Mouse (Mus musculus) CH12.LX (cell line): Measurements from ENCODE around the gene Trdmt1. TPM values are rescaled to one million over a fixed set of nuclear protein-coding genes. Genes with fewer than 3 reads are reported as not detected.

Experiments
- DNase-seq: peaks from one replicate; pipeline ENCODE4 v3.0.0-alpha.2; 2013; ENCODE audit errors: extremely low read depth
- H3K27ac ChIP-seq: 2 replicates; pipeline ENCODE4 v1.5.1; 2012; ENCODE audit warnings: low read depth, mild to moderate bottlenecking, control low read depth, moderate library complexity; ENCODE audit not compliant: insufficient read depth
- H3K27me3 ChIP-seq: replicated peaks from 2 replicates; pipeline ENCODE3; 2012; ENCODE audit warnings: inconsistent platforms
- H3K36me3 ChIP-seq, 2 experiments: replicated peaks in 1 of 2; 2 replicates each; pipeline versions ENCODE3 to v1.6.1; 2012; ENCODE audit warnings: inconsistent platforms in 1 of 2, low read length in 1 of 2, mild to moderate bottlenecking in 1 of 2, mixed read lengths in 1 of 2, moderate library complexity in 1 of 2; ENCODE audit not compliant: control insufficient read depth in 1 of 2, insufficient read depth in 1 of 2
- H3K4me1 ChIP-seq, 2 experiments: 2 replicates each; pipeline ENCODE4 v1.6.1; 2012; ENCODE audit warnings: inconsistent platforms in 1 of 2, moderate library complexity in 1 of 2; ENCODE audit not compliant: insufficient read depth in 2 of 2, control insufficient read depth in 1 of 2
- H3K4me2 ChIP-seq: 2 replicates; pipeline ENCODE4 v1.6.1; 2012; ENCODE audit warnings: low read depth, mild to moderate bottlenecking, control low read depth; ENCODE audit not compliant: poor library complexity, insufficient read depth, severe bottlenecking
- H3K4me3 ChIP-seq, 3 experiments: fragments of 150-350 bp in 1 of 3; sonication (generic) in 1 of 3; replicated peaks in 1 of 3; 2 replicates each; pipeline versions ENCODE3 to v1.5.1; 2011 to 2012; ENCODE audit warnings: low read depth in 2 of 3, low read length in 2 of 3, mild to moderate bottlenecking in 2 of 3, moderate library complexity in 2 of 3, control low read depth in 1 of 3, improper control_type of control experiment in 1 of 3, inconsistent platforms in 1 of 3, mixed read lengths in 1 of 3; ENCODE audit not compliant: poor library complexity in 1 of 3
- H3K79me2 ChIP-seq: replicated peaks from 2 replicates; pipeline ENCODE4 v1.6.1; 2012; ENCODE audit warnings: mild to moderate bottlenecking, moderate library complexity; ENCODE audit not compliant: control insufficient read depth, poor library complexity, insufficient read depth, severe bottlenecking; ENCODE audit errors: extremely low read depth
- H3K9ac ChIP-seq: 2 replicates; pipeline ENCODE4 v1.6.1; 2012; ENCODE audit warnings: low read depth, mild to moderate bottlenecking, control low read depth, moderate library complexity; ENCODE audit not compliant: insufficient read depth
- H3K9me3 ChIP-seq: replicated peaks from 2 replicates; pipeline ENCODE3; 2012; ENCODE audit warnings: low read length, inconsistent platforms, mixed read lengths
- BHLHE40 ChIP-seq: IDR thresholded peaks from 2 replicates; pipeline ENCODE4 v1.6.1; 2011; ENCODE audit warnings: mild to moderate bottlenecking, low read depth, low read length, improper control_type of control experiment
- EP300 ChIP-seq: IDR thresholded peaks from 2 replicates; pipeline ENCODE4 v1.6.1; 2011; ENCODE audit warnings: low read length, improper control_type of control experiment
- ETS1 ChIP-seq: conservative IDR thresholded peaks from 2 replicates; pipeline ENCODE4 v1.6.1; 2012; ENCODE audit warnings: low read depth, mild to moderate bottlenecking, inconsistent platforms, low read length, improper control_type of control experiment, moderate library complexity
- GABPA ChIP-seq: IDR thresholded peaks from 2 replicates; pipeline ENCODE4 v1.6.1; 2012; ENCODE audit warnings: low read depth, low read length, improper control_type of control experiment, inconsistent platforms; ENCODE audit not compliant: insufficient replicate concordance
- IRF4 ChIP-seq: IDR thresholded peaks from 2 replicates; pipeline ENCODE4 v1.6.1; 2014; ENCODE audit warnings: low read depth, mild to moderate bottlenecking, inconsistent platforms, low read length, improper control_type of control experiment
- JUN ChIP-seq: IDR thresholded peaks from 2 replicates; pipeline ENCODE4 v1.6.1; 2011; ENCODE audit warnings: low read depth, mild to moderate bottlenecking, low read length, improper control_type of control experiment, moderate library complexity; ENCODE audit not compliant: insufficient read depth
- KAT2A ChIP-seq: IDR thresholded peaks from 2 replicates; pipeline ENCODE4 v1.6.1; 2012; ENCODE audit warnings: low read length, improper control_type of control experiment, inconsistent platforms; ENCODE audit not compliant: insufficient replicate concordance
- NRF1 ChIP-seq: IDR thresholded peaks from 2 replicates; pipeline ENCODE4 v1.6.1; 2014; ENCODE audit warnings: low read depth, mild to moderate bottlenecking, inconsistent platforms, low read length, improper control_type of control experiment, moderate library complexity
- PAX5 ChIP-seq: IDR thresholded peaks from 2 replicates; pipeline ENCODE4 v1.6.1; 2012; ENCODE audit warnings: low read length, inconsistent platforms, mixed read lengths
- POLR2A ChIP-seq: IDR thresholded peaks from 2 replicates; pipeline ENCODE4 v1.6.1; 2011; ENCODE audit warnings: low read depth, mild to moderate bottlenecking, improper control_type of control experiment, low read length
- POLR2AphosphoS2 ChIP-seq: IDR thresholded peaks from 2 replicates; pipeline ENCODE4 v1.6.1; 2011; ENCODE audit warnings: low read depth, low read length, improper control_type of control experiment
- RAD21 ChIP-seq: IDR thresholded peaks from 2 replicates; pipeline ENCODE4 v1.6.1; 2011; ENCODE audit warnings: low read depth, mild to moderate bottlenecking, low read length, improper control_type of control experiment, moderate library complexity
- SMC3 ChIP-seq: IDR thresholded peaks from 2 replicates; pipeline ENCODE4 v1.6.1; 2011; ENCODE audit warnings: low read depth, low read length, improper control_type of control experiment
- TCF12 ChIP-seq: IDR thresholded peaks from 2 replicates; pipeline ENCODE4 v1.6.1; 2014; ENCODE audit warnings: low read depth, mild to moderate bottlenecking, inconsistent platforms, low read length, improper control_type of control experiment
- dilution Hi-C: fragments of 300-500 bp; cut with MboI; formaldehyde crosslinking; loops from 2 replicates; pipeline ENCODE4 v1.14.3; 2020; ENCODE audit warnings: low sequenced_read_pairs; ENCODE audit not compliant: extremely low pct_unique_long_range_greater_than_20kb, extremely low pct_ligation_motif_present
- in situ Hi-C: fragments of 300-500 bp; cut with MboI; formaldehyde crosslinking; loops from 3 replicates; pipeline ENCODE4 v1.14.3; 2019; ENCODE audit warnings: low sequenced_read_pairs, low pct_ligation_motif_present, low pct_unique_long_range_greater_than_20kb, mixed read lengths
- polyA plus RNA-seq: library from polyadenylated mRNA; unstranded; fragments of >175 nt; gene quantifications from 2 replicates; pipeline ENCODE4 v1.2.1, GENCODE M21; 2012; ENCODE audit warnings: low read depth; ENCODE audit not compliant: insufficient read length
- total RNA-seq, 2 experiments: library from RNA; depleted of rRNA; stranded (reverse); fragments of 300-350 nt in 1 of 2; fragments of >200 nt in 1 of 2; gene quantifications; 2 replicates each; pipeline ENCODE4 v1.2.3; 2012 to 2014

The Trdmt1 gene
- total and polyA plus RNA-seq, 3 experiments, result 8.8 to 29.8 (median 11.2) TPM

GRCm38 (mm10) chr2:13572101-13572553 lies 27.7 kb upstream of the Trdmt1 start:
- Histone ChIP-seq H3K9ac (0 out of 2 replicates have a peak overlapping the region, but pooled peaks have one; percentile 84), H3K4me1 (peaks cover 11 to 49% of the 10 kb centered on the region in 2 experiments), H3K27ac (no peak overlapping the region; the same call in 1 of the 2 replicates), H3K9me3 (no peaks in the 10 kb centered on the region), H3K36me3 (peaks cover 0 to 6% of the 10 kb centered on the region in 2 experiments), H3K27me3 (no peaks in the 10 kb centered on the region), H3K4me2 (peak overlapping the region; percentile 98), H3K79me2 (no peaks in the 10 kb centered on the region), H3K4me3 (peak overlapping the region in 2 of 3 experiments; percentile 68 to 72)
- no peak for DNase-seq
- in situ Hi-C loops (loop anchor here (10.0 kb wide), 2 partner anchors 167 to 203 kb away; no protein-coding TSS in a partner anchor), dilution Hi-C loops (no loop called here)
- TF ChIP-seq SMC3 (no peak), POLR2A (no peak), POLR2AphosphoS2 (no peak), GABPA (no peak), RAD21 (no peak), PAX5 (no peak), BHLHE40 (no peak), ETS1 (no peak), NRF1 (no peak)
- TF ChIP-seq, all 38 proteins: peak for 0

GRCm38 (mm10) chr2:13570122-13570521 lies 25.7 kb upstream of the Trdmt1 start:
- Histone ChIP-seq H3K36me3 (no peaks in the 10 kb centered on the region), H3K4me1 (peaks cover 11 to 37% of the 10 kb centered on the region in 2 experiments), H3K9me3 (no peaks in the 10 kb centered on the region), H3K27me3 (no peaks in the 10 kb centered on the region), H3K27ac (no peak overlapping the region), H3K4me2 (no peak overlapping the region), H3K4me3 (no peak overlapping the region)
- dilution Hi-C loops (no loop called here), in situ Hi-C loops (loop anchor here (10.0 kb wide), 2 partner anchors 165 to 205 kb away; no protein-coding TSS in a partner anchor)
- no peak for DNase-seq
- TF ChIP-seq IRF4 (0 out of 2 replicates have a peak, but pooled peaks have one; percentile 26), KAT2A (no peak), ETS1 (0 out of 2 replicates have a peak, but pooled peaks have one; percentile 29), EP300 (peak; percentile 75), JUN (no peak), BHLHE40 (no peak), TCF12 (peak; percentile 55; the same call in 1 of the 2 replicates)
- TF ChIP-seq, all 38 proteins: peak for 4
- H3K79me2 ChIP-seq, result no peaks in the 10 kb centered on the region
- H3K9ac ChIP-seq, result no peak overlapping the region
